Mouse (Mus musculus) heart, embryonic 13.5 days (tissue): ENCODE data around the gene Cd2. TPM values are rescaled to one million over a fixed set of nuclear protein-coding genes. Genes with fewer than 3 reads are reported as not detected.

Experiments used
- ATAC-seq: fragments of 200-750 bp; cut with Nextera tagmentation; 2 replicates; pipeline ENCODE4 v1.8.0; 2017; ENCODE audit warnings: moderate TSS enrichment; ENCODE audit not compliant: insufficient number of reproducible peaks, low FRiP score, low TSS enrichment; ENCODE audit errors: extremely low read depth
- H3K27ac ChIP-seq: fragments of 300-500 bp; sonication (generic); replicated peaks from 2 replicates; pipeline ENCODE4 v1.5.1; 2015; ENCODE audit warnings: moderate library complexity, mild to moderate bottlenecking, inconsistent platforms
- H3K27me3 ChIP-seq: fragments of 300-500 bp; sonication (generic); replicated peaks from 2 replicates; pipeline ENCODE4 v1.6.1; 2015; ENCODE audit warnings: mild to moderate bottlenecking, inconsistent platforms
- H3K36me3 ChIP-seq: fragments of 300-500 bp; sonication (generic); 2 replicates; pipeline ENCODE4 v1.6.1; 2015; ENCODE audit warnings: mild to moderate bottlenecking, inconsistent platforms
- H3K4me1 ChIP-seq: fragments of 300-500 bp; sonication (generic); 2 replicates; pipeline ENCODE4 v1.6.1; 2015; ENCODE audit warnings: inconsistent platforms
- H3K4me2 ChIP-seq: fragments of 300-500 bp; sonication (generic); 2 replicates; pipeline ENCODE4 v1.6.1; 2015; ENCODE audit warnings: inconsistent platforms, mild to moderate bottlenecking, moderate library complexity
- H3K4me3 ChIP-seq: fragments of 300-500 bp; sonication (generic); 2 replicates; pipeline ENCODE4 v1.5.1; 2015; ENCODE audit warnings: moderate library complexity, mild to moderate bottlenecking, inconsistent platforms
- H3K9ac ChIP-seq: fragments of 300-500 bp; sonication (generic); 2 replicates; pipeline ENCODE4 v1.6.1; 2015; ENCODE audit warnings: inconsistent platforms, mild to moderate bottlenecking, moderate library complexity
- H3K9me3 ChIP-seq: fragments of 300-500 bp; sonication (generic); 2 replicates; pipeline ENCODE4 v1.6.1; 2016; ENCODE audit warnings: inconsistent platforms
- WGBS: fragments of 180-500 bp; shearing (Covaris S2); methylation state at CpG from one replicate; pipeline ENCODE4 v1.1.7; 2015; ENCODE audit warnings: mixed read lengths; 5-methylcytosine and 5-hydroxymethylcytosine counted together
- polyA plus RNA-seq: library from polyadenylated mRNA; unstranded; fragments of >200 nt; fragmentation: Nextera tagmentation; extraction: Ambion mirVana; gene quantifications from 2 replicates; pipeline ENCODE4 v1.2.1, GENCODE M21; 2015

Gene Cd2
- polyA plus RNA-seq, 1 experiment from 2014 or later: not detected

DNA sequence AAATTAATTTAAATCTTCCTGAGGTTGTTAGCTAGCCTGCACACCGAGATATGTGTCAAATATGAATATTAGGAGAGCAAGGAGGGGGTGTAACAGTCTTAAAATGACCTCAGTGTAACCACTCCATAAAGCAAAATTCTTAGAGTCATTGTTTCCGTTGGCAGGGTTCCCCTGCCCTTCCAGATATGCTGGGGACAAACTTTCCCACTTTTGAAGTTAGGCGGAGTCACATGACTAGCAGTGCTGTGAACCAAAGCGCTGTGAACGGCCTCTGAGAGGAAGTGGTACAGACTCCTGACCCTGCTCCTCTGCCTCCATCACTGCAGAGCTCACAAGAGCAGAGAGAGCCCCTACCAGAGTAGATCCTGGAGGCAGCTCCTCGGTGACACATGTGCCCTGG is 49.0 kb downstream of the Cd2 start:
- H3K4me3 ChIP-seq: no peak overlapping the region
- no peak for ATAC-seq

GRCm38 (mm10) chr3:101236995-101237808 is 50.5 kb downstream of the Cd2 start:
- ATAC-seq: no peak
- Histone ChIP-seq H3K9me3 (no peaks in the 10 kb centered on the region), H3K4me3 (no peak overlapping the region), H3K4me1 (peaks cover 7% of the 10 kb centered on the region; the same call in 1 of the 2 replicates), H3K36me3 (no peaks in the 10 kb centered on the region), H3K4me2 (no peak overlapping the region), H3K9ac (no peak overlapping the region), H3K27ac (no peak overlapping the region), H3K27me3 (no peaks in the 10 kb centered on the region)
- 64% methylated on average over 16 of the region's 16 CpGs for WGBS

More for the DNA sequence above, 49.0 kb downstream of the Cd2 start:
- 71% methylated on average over 6 of the region's 6 CpGs for WGBS
- H3K36me3 ChIP-seq: no peaks in the 10 kb centered on the region
- no peaks in the 10 kb centered on the region for H3K27me3 ChIP-seq
- peaks cover 7% of the 10 kb centered on the region; the same call in 1 of the 2 replicates for H3K4me1 ChIP-seq
- no peak overlapping the region for H3K4me2 ChIP-seq
- no peak overlapping the region for H3K9ac ChIP-seq
- no peaks in the 10 kb centered on the region for H3K9me3 ChIP-seq
- no peak overlapping the region for H3K27ac ChIP-seq

- Histone ChIP-seq H3K9ac (no peak overlapping the region), H3K9me3 (no peaks in the 10 kb centered on the region), H3K27me3 (no peaks in the 10 kb centered on the region), H3K4me2 (peak overlapping the region; percentile 19; the same call in 1 of the 2 replicates), H3K36me3 (no peaks in the 10 kb centered on the region), H3K4me1 (peaks cover 7% of the 10 kb centered on the region; the same call in 1 of the 2 replicates), H3K4me3 (no peak overlapping the region), H3K27ac (no peak overlapping the region)
- 38% methylated on average over 15 of the region's 15 CpGs for WGBS
- no peak for ATAC-seq
Measured at GRCm38 (mm10) chr3:101236261-101236660, 51.5 kb downstream of the Cd2 start.

- 88% methylated on average over 5 of the region's 5 CpGs for WGBS
- Histone ChIP-seq H3K4me3 (no peak overlapping the region), H3K9ac (no peak overlapping the region), H3K36me3 (no peaks in the 10 kb centered on the region), H3K27me3 (no peaks in the 10 kb centered on the region), H3K27ac (no peak overlapping the region), H3K4me2 (no peak overlapping the region), H3K9me3 (no peaks in the 10 kb centered on the region), H3K4me1 (peaks cover 7% of the 10 kb centered on the region; the same call in 1 of the 2 replicates)
- no peak for ATAC-seq
Measured at GRCm38 (mm10) chr3:101235321-101235720, 52.4 kb downstream of the Cd2 start.

- no peaks in the 10 kb centered on the region for H3K9me3 ChIP-seq
- WGBS: 86% methylated on average over 5 of the region's 5 CpGs
- H3K4me1 ChIP-seq: peaks cover 7% of the 10 kb centered on the region; the same call in 1 of the 2 replicates
- H3K9ac ChIP-seq: no peak overlapping the region
- no peak overlapping the region for H3K27ac ChIP-seq
- H3K4me3 ChIP-seq: no peak overlapping the region
- no peaks in the 10 kb centered on the region for H3K27me3 ChIP-seq
- no peak overlapping the region for H3K4me2 ChIP-seq
- ATAC-seq: no peak
- no peaks in the 10 kb centered on the region for H3K36me3 ChIP-seq
Measured at GRCm38 (mm10) chr3:101233424-101233823, 54.3 kb downstream of the Cd2 start.

GRCm38 (mm10) chr3:101232570-101232969 is 55.2 kb downstream of the Cd2 start:
- Histone ChIP-seq H3K9ac (no peak overlapping the region), H3K27me3 (no peaks in the 10 kb centered on the region)
- 45% methylated on average over 8 of the region's 8 CpGs for WGBS

DNA sequence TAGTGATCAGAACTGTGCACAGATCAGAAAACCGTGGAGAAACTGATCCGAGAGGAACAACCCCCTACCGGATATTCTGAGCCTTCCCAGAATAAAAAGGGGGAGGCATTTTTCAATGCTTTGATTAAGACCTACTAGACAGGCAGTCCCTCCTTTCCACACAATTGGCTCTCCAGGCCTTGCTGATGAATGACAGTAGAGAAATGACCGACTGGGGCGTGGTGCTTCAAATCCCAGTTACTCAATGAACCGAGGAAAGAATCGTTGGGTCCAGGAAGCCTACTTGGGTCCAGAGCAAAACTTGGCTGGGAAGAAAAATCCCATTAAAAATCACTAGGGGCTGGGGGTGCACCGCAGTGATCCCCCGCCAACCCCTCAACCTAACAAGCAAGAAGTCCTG is 57.5 kb downstream of the Cd2 start:
- Histone ChIP-seq H3K4me2 (no peak overlapping the region), H3K4me3 (no peak overlapping the region), H3K9ac (no peak overlapping the region), H3K4me1 (no peaks in the 10 kb centered on the region), H3K27me3 (no peaks in the 10 kb centered on the region), H3K9me3 (no peaks in the 10 kb centered on the region), H3K36me3 (no peaks in the 10 kb centered on the region), H3K27ac (no peak overlapping the region)
- WGBS: 78% methylated on average over 9 of the region's 9 CpGs
- ATAC-seq: no peak

More at GRCm38 (mm10) chr3:101232570-101232969, 55.2 kb downstream of the Cd2 start:
- H3K9me3 ChIP-seq: no peaks in the 10 kb centered on the region
- H3K4me2 ChIP-seq: no peak overlapping the region
- H3K4me1 ChIP-seq: peaks cover 7% of the 10 kb centered on the region; the same call in 1 of the 2 replicates
- H3K36me3 ChIP-seq: no peaks in the 10 kb centered on the region
- no peak for ATAC-seq
- no peak overlapping the region for H3K4me3 ChIP-seq
- H3K27ac ChIP-seq: no peak overlapping the region

DNA sequence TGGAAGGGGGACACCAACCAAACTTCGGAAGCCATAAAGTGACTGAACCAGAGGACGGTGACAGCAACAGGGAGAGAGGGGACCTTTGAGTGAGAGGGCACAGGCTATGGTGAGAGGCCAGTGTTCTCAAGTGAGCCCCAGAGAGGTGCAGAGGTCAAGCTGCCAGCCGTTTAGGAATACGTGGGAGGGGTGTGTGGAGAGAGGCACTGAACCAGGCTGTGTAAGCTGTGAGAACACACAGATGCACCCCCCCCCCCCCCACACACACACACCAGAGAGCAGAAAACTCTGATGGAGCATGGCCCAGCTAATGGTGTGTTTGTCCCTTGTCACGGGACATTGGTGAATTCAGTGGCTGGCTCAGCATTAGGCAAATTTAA is 58.2 kb downstream of the Cd2 start:
- Histone ChIP-seq H3K4me2 (no peak overlapping the region), H3K27me3 (no peaks in the 10 kb centered on the region), H3K36me3 (no peaks in the 10 kb centered on the region), H3K9ac (no peak overlapping the region), H3K4me1 (no peaks in the 10 kb centered on the region), H3K4me3 (no peak overlapping the region), H3K9me3 (no peaks in the 10 kb centered on the region), H3K27ac (no peak overlapping the region)
- 45% methylated on average over 5 of the region's 5 CpGs for WGBS
- ATAC-seq: no peak

DNA sequence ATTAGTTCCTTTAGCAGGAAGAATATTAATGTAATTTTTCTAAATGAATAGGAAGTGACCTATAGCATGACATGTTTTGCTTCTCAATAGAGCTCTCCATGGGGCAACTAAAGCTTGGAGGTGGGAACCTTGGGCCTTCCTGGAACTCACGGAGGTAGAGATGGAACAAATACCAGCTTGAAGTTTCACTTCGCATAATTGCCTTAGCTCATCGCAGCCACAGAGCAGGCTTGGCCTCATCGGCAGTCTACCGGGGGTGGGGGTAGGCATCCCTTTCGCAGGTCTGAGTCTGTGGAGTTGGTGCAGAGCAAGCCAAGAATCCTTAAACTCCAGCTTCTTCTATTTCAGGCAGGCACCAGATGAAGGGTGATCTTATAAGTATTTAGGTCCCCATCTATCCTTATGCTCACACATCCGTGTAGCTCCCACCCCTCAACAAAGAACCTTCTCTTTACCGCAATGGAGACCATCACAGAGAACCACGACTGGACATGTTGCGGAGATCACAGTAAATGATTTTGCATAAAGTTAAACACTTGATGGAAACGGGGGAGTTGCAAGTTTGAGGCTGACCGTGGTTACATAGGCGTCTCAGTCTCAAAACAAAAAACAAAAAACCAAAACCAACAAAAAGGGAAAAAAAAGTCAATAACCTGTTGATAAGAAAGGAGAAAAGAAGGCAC is 58.7 kb downstream of the Cd2 start:
- Histone ChIP-seq H3K27me3 (no peaks in the 10 kb centered on the region), H3K4me2 (no peak overlapping the region), H3K36me3 (no peaks in the 10 kb centered on the region), H3K4me3 (no peak overlapping the region), H3K9me3 (no peaks in the 10 kb centered on the region), H3K4me1 (no peaks in the 10 kb centered on the region), H3K9ac (no peak overlapping the region), H3K27ac (no peak overlapping the region)
- ATAC-seq: no peak
- WGBS: 77% methylated on average over 13 of the region's 13 CpGs

- Histone ChIP-seq H3K4me3 (no peak overlapping the region), H3K9ac (no peak overlapping the region), H3K27me3 (no peaks in the 10 kb centered on the region), H3K9me3 (no peaks in the 10 kb centered on the region), H3K27ac (no peak overlapping the region), H3K4me2 (no peak overlapping the region), H3K36me3 (no peaks in the 10 kb centered on the region), H3K4me1 (no peaks in the 10 kb centered on the region)
- 73% methylated on average over 5 of the region's 5 CpGs for WGBS
- no peak for ATAC-seq
Measured at GRCm38 (mm10) chr3:101228066-101228465, 59.7 kb downstream of the Cd2 start.
